Mouse (Mus musculus) induced T-regulatory cell, adult 2 months (primary cell): ENCODE measurements around the gene Meig1.
A peak's percentile ranks its signal among the peaks of the same experiment; 100 is the strongest.
"Not testable (repeated sequence)": the region's sequence is repeated elsewhere in the genome, so short reads cannot be mapped to it uniquely, and the experiment has no call there.

Experiments
- DNase-seq: peaks from one replicate; pipeline ENCODE4 v3.0.0-alpha.2; 2012; ENCODE audit warnings: low read depth

Gene Meig1

GRCm38 (mm10) chr2:3422548-3422947 lies at the start of gene Meig1:
Meig1 (minus strand) TSS chr2:3422648.
- no peak for DNase-seq

- no peak for DNase-seq
Observed at GRCm38 (mm10) chr2:3456590-3456989, 34.1 kb upstream of the Meig1 start.

- DNase-seq, result no peak
Observed at GRCm38 (mm10) chr2:3453096-3453495, 30.6 kb upstream of the Meig1 start.

- DNase-seq, result no peak
Observed at GRCm38 (mm10) chr2:3449431-3449830, 27.0 kb upstream of the Meig1 start.

- DNase-seq, result no peak
Observed at GRCm38 (mm10) chr2:3445984-3446383, 23.5 kb upstream of the Meig1 start.

GRCm38 (mm10) chr2:3444206-3444605 lies 21.8 kb upstream of the Meig1 start:
- no peak for DNase-seq

GRCm38 (mm10) chr2:3437956-3438355 lies 15.5 kb upstream of the Meig1 start:
- DNase-seq, result no peak

GRCm38 (mm10) chr2:3435369-3436061 lies 13.1 kb upstream of the Meig1 start:
- DNase-seq, result no peak

- DNase-seq, result no peak
Observed at GRCm38 (mm10) chr2:3430956-3431355, 8.5 kb upstream of the Meig1 start.

- no peak for DNase-seq
Observed at GRCm38 (mm10) chr2:3424579-3424910, 2.1 kb upstream of the Meig1 start.

- peak; percentile 97 for DNase-seq
Observed at GRCm38 (mm10) chr2:3423841-3424578, 1.6 kb upstream of the Meig1 start, which contains the start of gene Dclre1c. Dclre1c (plus strand) TSS chr2:3424131.

- DNase-seq, result peak; percentile 33
Observed at GRCm38 (mm10) chr2:3420157-3420556, 2.3 kb downstream of the Meig1 start.

GRCm38 (mm10) chr2:3418883-3419431 lies 3.5 kb downstream of the Meig1 start:
- DNase-seq, result peak; percentile 98

- no peak for DNase-seq
Observed at GRCm38 (mm10) chr2:3415676-3416075, 6.8 kb downstream of the Meig1 start.

- DNase-seq, result peak; percentile 78
Observed at GRCm38 (mm10) chr2:3414241-3414640, 8.2 kb downstream of the Meig1 start.

- DNase-seq, result no peak
Observed at GRCm38 (mm10) chr2:3407756-3408155, 14.7 kb downstream of the Meig1 start.

GRCm38 (mm10) chr2:3405981-3406380 lies 16.5 kb downstream of the Meig1 start:
- no peak for DNase-seq

GRCm38 (mm10) chr2:3397110-3397509 lies 25.3 kb downstream of the Meig1 start, which contains the start of gene Olah:
Olah (minus strand) TSS chr2:3397210.
- not testable (repeated sequence) for DNase-seq

- no peak for DNase-seq
Observed at GRCm38 (mm10) chr2:3391945-3392344, 30.5 kb downstream of the Meig1 start.

GRCm38 (mm10) chr2:3387105-3387860 lies 35.2 kb downstream of the Meig1 start:
- DNase-seq, result no peak

- no peak for DNase-seq
Observed at GRCm38 (mm10) chr2:3365127-3365526, 57.3 kb downstream of the Meig1 start.

- DNase-seq, result no peak
Observed at GRCm38 (mm10) chr2:3361067-3361466, 61.4 kb downstream of the Meig1 start.
